Mouse (Mus musculus) left cerebral cortex, adult 2 months (tissue): Measurements from ENCODE around the gene Hrh2. TPM values are rescaled to one million over a fixed set of nuclear protein-coding genes. Genes with fewer than 3 reads are reported as not detected.

Experiments used
- DNase-seq, 2 experiments: peaks; one replicate each; pipeline ENCODE4 v3.0.0; 2021 to 2022; ENCODE audit warnings: low spot score in 2 of 2, mixed read lengths in 1 of 2; ENCODE audit errors: extremely low spot score in 1 of 2
- H3K27ac ChIP-seq: fragments of 200-600 bp; 2 replicates; pipeline ENCODE4 v1.8.1; 2022
- H3K4me3 ChIP-seq: fragments of 200-600 bp; 2 replicates; pipeline ENCODE4 v1.8.1; 2022
- CTCF ChIP-seq: fragments of 200-600 bp; IDR thresholded peaks from 2 replicates; pipeline ENCODE4 v1.8.1; 2022; ENCODE audit warnings: antibody characterized with exemption, mild to moderate bottlenecking, moderate library complexity
- intact Hi-C: fragments of 180-260 bp; cut with DNase I; formaldehyde crosslinking; loops from one replicate; pipeline ENCODE4 v1.15.1; 2025
- total RNA-seq, 2 experiments: library from RNA; stranded (reverse); gene quantifications; 2 replicates each; pipeline ENCODE4 v1.2.3; 2021

The Hrh2 gene
- total RNA-seq, 2 experiments from 2014 or later, result 14.6 to 17.5 TPM

- TF ChIP-seq CTCF, result peak; percentile 77
- intact Hi-C loops, result loop anchor here (1.0 kb wide), 1 partner anchor 114 kb away; no protein-coding TSS in a partner anchor
- DNase-seq, result peak; percentile 52 to 60
- no peak overlapping the region for H3K4me3 ChIP-seq
- no peak overlapping the region for H3K27ac ChIP-seq
Measured at GRCm38 (mm10) chr13:54227916-54228483, 36.1 kb downstream of the Hrh2 start.

GRCm38 (mm10) chr13:54230081-54230480, 38.2 kb downstream of the Hrh2 start:
- TF ChIP-seq CTCF, result no peak
- DNase-seq, result no peak
- no peak overlapping the region for H3K27ac ChIP-seq
- intact Hi-C loops, result no loop called here
- H3K4me3 ChIP-seq, result no peak overlapping the region

- no peak for DNase-seq
- no peak for TF ChIP-seq CTCF
- no peak overlapping the region for H3K4me3 ChIP-seq
- no peak overlapping the region for H3K27ac ChIP-seq
- intact Hi-C loops, result no loop called here
Measured at GRCm38 (mm10) chr13:54231868-54232267, 39.9 kb downstream of the Hrh2 start.

- no peak overlapping the region for H3K4me3 ChIP-seq
- intact Hi-C loops, result loop anchor here (5.0 kb wide), 1 partner anchor 460 kb away; no protein-coding TSS in a partner anchor
- no peak for TF ChIP-seq CTCF
- no peak overlapping the region for H3K27ac ChIP-seq
- no peak for DNase-seq
Measured at GRCm38 (mm10) chr13:54237512-54237911, 45.6 kb downstream of the Hrh2 start.

DNA sequence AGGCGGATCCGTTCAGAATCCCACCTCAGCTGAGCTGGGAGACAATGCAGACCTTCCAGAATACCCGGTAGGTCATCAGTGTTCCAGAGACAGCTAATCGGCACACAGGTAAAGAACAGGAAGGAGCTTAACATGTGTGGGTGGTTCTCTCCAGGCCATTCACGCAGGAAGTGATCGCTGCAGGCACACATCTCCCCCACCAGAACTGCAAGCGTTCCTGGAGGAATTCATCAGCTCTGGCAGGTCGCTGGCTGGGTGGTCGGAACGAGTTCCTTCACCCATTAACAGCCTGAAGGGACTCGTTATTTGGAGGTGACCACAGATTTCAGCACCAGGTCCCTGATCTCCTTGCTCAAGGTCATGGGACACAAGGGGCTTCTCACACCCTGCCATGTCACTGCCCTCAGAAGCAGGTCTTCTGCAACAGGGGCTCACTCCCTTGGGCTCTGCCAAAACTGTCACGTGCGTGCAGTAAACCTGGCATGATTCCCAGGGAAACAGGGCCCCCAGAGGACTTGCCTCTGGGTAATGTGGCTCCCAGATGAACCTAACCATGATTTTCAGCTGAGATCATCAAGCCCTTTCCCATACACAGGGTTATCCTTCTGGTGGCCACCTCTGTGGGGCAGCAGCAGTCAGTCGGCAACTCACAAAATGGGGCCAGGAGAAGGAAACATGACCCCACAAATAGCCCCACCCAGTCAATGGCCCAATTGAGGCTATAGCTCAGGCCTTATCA, 46.8 kb downstream of the Hrh2 start:
- no peak for TF ChIP-seq CTCF
- intact Hi-C loops, result loop anchor here (5.0 kb wide), 1 partner anchor 461 kb away; no protein-coding TSS in a partner anchor
- no peak for DNase-seq
- no peak overlapping the region for H3K27ac ChIP-seq
- no peak overlapping the region for H3K4me3 ChIP-seq

DNA sequence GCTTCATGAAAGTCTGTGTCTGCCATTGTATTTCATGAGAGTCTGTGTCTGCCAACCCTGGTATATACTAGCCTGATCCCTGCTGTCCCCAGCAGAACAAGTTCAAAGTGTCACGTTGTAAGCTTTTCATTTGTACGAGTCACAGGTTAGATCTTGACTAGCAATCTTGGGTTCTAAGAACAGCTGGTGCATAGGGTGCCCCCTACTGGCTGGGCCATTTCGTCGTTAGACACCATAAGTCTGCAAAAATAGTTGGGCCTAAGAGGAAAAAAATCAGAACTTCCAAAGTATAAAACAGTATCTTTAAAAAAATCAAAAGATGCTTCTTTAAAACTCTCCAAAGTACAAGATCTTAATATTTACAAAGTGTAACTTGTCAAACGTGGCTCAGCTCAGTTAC, 50.5 kb downstream of the Hrh2 start:
- DNase-seq, result no peak
- intact Hi-C loops, result loop anchor here (1.0 kb wide), 1 partner anchor 128 kb away; no protein-coding TSS in a partner anchor

GRCm38 (mm10) chr13:54245204-54245603, 53.3 kb downstream of the Hrh2 start:
- DNase-seq, result no peak
- Histone ChIP-seq H3K27ac (peak overlapping the region; percentile 78), H3K4me3 (no peak overlapping the region)
- no peak for TF ChIP-seq CTCF
- intact Hi-C loops, result loop anchor here (5.0 kb wide), 1 partner anchor 327 kb away; no protein-coding TSS in a partner anchor

More for the DNA sequence above, 50.5 kb downstream of the Hrh2 start:
- Histone ChIP-seq H3K4me3 (no peak overlapping the region), H3K27ac (no peak overlapping the region)
- peak; percentile 66 for TF ChIP-seq CTCF

DNA sequence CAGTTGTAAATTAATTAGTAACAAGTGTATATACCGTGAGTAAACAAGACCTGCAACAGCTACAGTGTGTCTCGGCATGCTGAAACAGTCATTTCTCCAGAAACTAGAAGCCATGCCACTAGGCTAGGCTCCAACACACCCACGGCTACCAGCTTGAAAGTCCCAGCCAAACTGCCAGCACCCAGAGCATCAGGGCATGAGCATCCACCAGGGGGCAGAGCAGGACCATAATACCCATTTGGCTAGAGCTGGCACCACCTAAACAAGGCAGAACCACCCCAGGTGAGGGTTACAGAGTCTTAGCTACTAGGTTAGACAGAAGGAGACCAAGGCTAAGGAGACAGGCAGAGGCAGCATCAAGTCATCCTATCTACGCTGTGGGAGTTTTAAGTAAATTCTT, 55.6 kb downstream of the Hrh2 start:
- TF ChIP-seq CTCF, result peak; percentile 91
- no peak overlapping the region for H3K4me3 ChIP-seq
- DNase-seq, result peak; percentile 82 to 89
- intact Hi-C loops, result loop anchor here (1.0 to 5.0 kb wide), 3 partner anchors 124 to 325 kb away; partner anchors contain the start of gene Cplx2
- no peak overlapping the region for H3K27ac ChIP-seq

DNA sequence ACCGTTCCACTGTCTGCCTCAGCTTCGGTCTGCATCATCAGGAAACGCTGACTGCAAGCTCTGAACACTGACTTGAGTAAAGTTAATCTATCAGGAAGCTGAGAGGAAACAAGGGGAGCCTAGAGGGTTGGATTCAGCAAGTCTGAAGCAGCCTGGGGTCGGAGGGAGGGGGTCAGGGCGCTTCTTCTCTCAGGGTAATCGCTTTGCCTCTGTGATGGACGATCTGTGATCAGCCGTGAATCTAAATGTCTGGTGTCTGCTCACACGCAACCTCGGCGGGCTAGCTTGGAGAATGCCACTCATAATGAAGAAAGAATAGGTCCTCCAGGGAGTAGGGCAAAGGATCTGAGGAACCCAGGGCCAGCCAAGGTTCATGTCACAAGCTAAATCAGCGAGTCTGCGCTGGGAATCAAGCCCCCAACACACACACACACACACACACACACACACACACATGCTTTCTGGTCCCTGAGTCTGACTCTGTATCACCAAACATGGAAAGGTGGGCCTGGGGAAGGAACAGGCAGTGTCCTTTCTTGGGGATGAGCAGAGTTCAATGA, 56.6 kb downstream of the Hrh2 start:
- no peak for DNase-seq
- intact Hi-C loops, result loop anchor here (2.0 to 5.0 kb wide), 2 partner anchors 72 to 324 kb away; no protein-coding TSS in a partner anchor
- no peak overlapping the region for H3K27ac ChIP-seq
- H3K4me3 ChIP-seq, result no peak overlapping the region
- no peak for TF ChIP-seq CTCF

DNA sequence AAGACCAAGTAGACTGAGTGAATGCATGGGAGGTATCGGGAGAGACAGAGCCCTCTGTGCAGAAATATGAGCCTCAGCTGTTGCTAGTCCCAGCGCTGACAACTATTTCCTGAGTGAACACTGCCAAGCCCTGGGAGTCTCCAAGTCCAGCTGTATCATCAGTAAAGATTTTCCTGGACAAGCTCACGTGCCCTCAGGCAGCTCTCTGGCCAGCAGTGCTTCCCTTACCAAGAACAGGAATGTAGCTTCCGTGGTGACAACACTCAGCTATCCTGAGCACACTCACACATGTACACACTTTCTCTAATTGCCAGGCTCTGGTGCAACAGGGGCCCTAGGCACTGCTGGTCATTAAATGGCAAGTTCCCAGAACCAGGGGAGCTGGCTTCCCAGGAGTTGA, 57.1 kb downstream of the Hrh2 start:
- no peak for TF ChIP-seq CTCF
- no peak for DNase-seq
- no peak overlapping the region for H3K4me3 ChIP-seq
- no peak overlapping the region for H3K27ac ChIP-seq
- intact Hi-C loops, result loop anchor here (2.0 to 5.0 kb wide), 2 partner anchors 72 to 323 kb away; no protein-coding TSS in a partner anchor

DNA sequence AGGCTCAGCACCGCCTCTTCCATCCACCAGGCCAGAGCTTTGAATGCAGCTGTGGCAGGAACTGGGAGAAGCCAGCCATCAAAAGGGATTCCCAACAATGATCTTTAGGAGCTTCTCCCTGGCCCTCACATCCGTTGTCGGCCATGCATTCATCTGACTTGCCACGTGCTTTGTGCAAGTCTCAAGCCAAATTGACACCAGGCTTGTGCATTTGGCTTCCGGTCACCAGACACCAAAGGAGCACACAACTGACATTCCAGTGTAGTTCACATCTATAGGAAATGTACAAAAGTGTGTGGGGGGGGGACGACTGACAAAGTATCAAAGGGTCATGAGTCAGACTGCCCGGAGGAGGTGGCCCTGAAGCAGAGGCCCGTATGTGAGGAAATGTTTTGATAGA, 58.4 kb downstream of the Hrh2 start:
- H3K4me3 ChIP-seq, result no peak overlapping the region
- no peak overlapping the region for H3K27ac ChIP-seq
- no peak for TF ChIP-seq CTCF
- intact Hi-C loops, result no loop called here
- DNase-seq, result no peak
